Mouse (Mus musculus) midbrain, embryonic 13.5 days (tissue): ENCODE data around the gene Timp3. TPM values are rescaled to one million over a fixed set of nuclear protein-coding genes. Genes with fewer than 3 reads are reported as not detected.

ENCODE experiments used
- ATAC-seq: fragments of 200-750 bp; cut with Nextera tagmentation; 2 replicates; pipeline ENCODE4 v1.8.0; 2017; ENCODE audit warnings: mild to moderate bottlenecking, moderate TSS enrichment, moderate library complexity
- H3K27ac ChIP-seq: fragments of 300-500 bp; sonication (generic); 2 replicates; pipeline ENCODE4 v1.5.1; 2015; ENCODE audit warnings: inconsistent platforms, mild to moderate bottlenecking, moderate library complexity
- H3K27me3 ChIP-seq: fragments of 300-500 bp; sonication (generic); 2 replicates; pipeline ENCODE4 v1.6.1; 2015; ENCODE audit warnings: mild to moderate bottlenecking, inconsistent platforms
- H3K36me3 ChIP-seq: fragments of 300-500 bp; sonication (generic); 2 replicates; pipeline ENCODE4 v1.6.1; 2015; ENCODE audit warnings: mild to moderate bottlenecking, inconsistent platforms
- H3K4me1 ChIP-seq: fragments of 300-500 bp; sonication (generic); replicated peaks from 2 replicates; pipeline ENCODE4 v1.6.1; 2015; ENCODE audit warnings: inconsistent platforms
- H3K4me2 ChIP-seq: fragments of 300-500 bp; sonication (generic); replicated peaks from 2 replicates; pipeline ENCODE4 v1.6.1; 2015; ENCODE audit warnings: moderate library complexity, mild to moderate bottlenecking, inconsistent platforms
- H3K4me3 ChIP-seq: fragments of 300-500 bp; sonication (generic); replicated peaks from 2 replicates; pipeline ENCODE4 v1.5.1; 2015; ENCODE audit warnings: mild to moderate bottlenecking, inconsistent platforms
- H3K9ac ChIP-seq: fragments of 300-500 bp; sonication (generic); replicated peaks from 2 replicates; pipeline ENCODE4 v1.6.1; 2015; ENCODE audit warnings: mild to moderate bottlenecking, inconsistent platforms
- H3K9me3 ChIP-seq: fragments of 300-500 bp; sonication (generic); 2 replicates; pipeline ENCODE4 v1.6.1; 2016; ENCODE audit warnings: mild to moderate bottlenecking, inconsistent platforms
- WGBS: fragments of 180-500 bp; shearing (Covaris S2); methylation state at CpG from one replicate; pipeline ENCODE4 v1.1.7; 2015; 5-methylcytosine and 5-hydroxymethylcytosine counted together
- polyA plus RNA-seq: library from polyadenylated mRNA; unstranded; fragments of >200 nt; fragmentation: Nextera tagmentation; extraction: Ambion mirVana; gene quantifications from 2 replicates; pipeline ENCODE4 v1.2.1, GENCODE M21; 2015

The Timp3 gene
- polyA plus RNA-seq, 1 experiment from 2014 or later: 19.9 TPM

DNA sequence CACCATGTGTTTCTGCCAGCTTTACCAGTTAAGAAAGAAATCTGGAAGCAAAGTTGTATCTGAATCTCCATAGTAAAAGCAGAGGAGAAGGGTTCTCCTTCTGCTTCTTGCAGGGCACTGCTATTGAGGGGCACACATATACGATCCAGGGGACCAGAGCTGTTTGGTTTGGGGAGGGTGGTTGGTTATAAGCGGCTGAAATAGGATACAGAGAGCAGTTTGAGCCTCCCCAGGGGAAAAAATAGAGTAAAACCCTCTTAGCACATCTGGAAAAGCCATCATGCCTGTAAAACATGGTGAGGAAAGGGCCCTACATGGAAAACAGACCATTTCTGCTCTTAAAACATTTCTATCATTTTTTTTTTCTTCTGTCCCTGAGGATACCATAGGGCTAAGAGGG is 21.7 kb upstream of the Timp3 start:
- H3K36me3 ChIP-seq: no peaks in the 10 kb centered on the region

GRCm38 (mm10) chr10:86279579-86280168 is 20.5 kb upstream of the Timp3 start:
- H3K4me2 ChIP-seq: no peak overlapping the region
- H3K27ac ChIP-seq: no peak overlapping the region
- no peaks in the 10 kb centered on the region for H3K27me3 ChIP-seq
- no peaks in the 10 kb centered on the region for H3K4me1 ChIP-seq
- H3K9ac ChIP-seq: no peak overlapping the region
- no peaks in the 10 kb centered on the region for H3K9me3 ChIP-seq
- no peak for ATAC-seq
- 93% methylated on average over 7 of the region's 7 CpGs for WGBS
- no peak overlapping the region for H3K4me3 ChIP-seq
- H3K36me3 ChIP-seq: no peaks in the 10 kb centered on the region

More for the DNA sequence above, 21.7 kb upstream of the Timp3 start:
- H3K4me3 ChIP-seq: no peak overlapping the region
- H3K27me3 ChIP-seq: no peaks in the 10 kb centered on the region
- no peak for ATAC-seq
- H3K4me1 ChIP-seq: no peaks in the 10 kb centered on the region
- 84% methylated on average over 2 of the region's 2 CpGs for WGBS
- no peaks in the 10 kb centered on the region for H3K9me3 ChIP-seq
- H3K9ac ChIP-seq: no peak overlapping the region
- no peak overlapping the region for H3K4me2 ChIP-seq
- H3K27ac ChIP-seq: no peak overlapping the region

GRCm38 (mm10) chr10:86281238-86281637 is 18.9 kb upstream of the Timp3 start:
- no peak overlapping the region for H3K27ac ChIP-seq
- H3K36me3 ChIP-seq: no peaks in the 10 kb centered on the region
- H3K27me3 ChIP-seq: no peaks in the 10 kb centered on the region
- H3K4me3 ChIP-seq: no peak overlapping the region
- H3K9ac ChIP-seq: no peak overlapping the region
- no peaks in the 10 kb centered on the region for H3K4me1 ChIP-seq
- ATAC-seq: no peak
- H3K9me3 ChIP-seq: no peaks in the 10 kb centered on the region
- 84% methylated on average over 8 of the region's 8 CpGs for WGBS
- H3K4me2 ChIP-seq: no peak overlapping the region

DNA sequence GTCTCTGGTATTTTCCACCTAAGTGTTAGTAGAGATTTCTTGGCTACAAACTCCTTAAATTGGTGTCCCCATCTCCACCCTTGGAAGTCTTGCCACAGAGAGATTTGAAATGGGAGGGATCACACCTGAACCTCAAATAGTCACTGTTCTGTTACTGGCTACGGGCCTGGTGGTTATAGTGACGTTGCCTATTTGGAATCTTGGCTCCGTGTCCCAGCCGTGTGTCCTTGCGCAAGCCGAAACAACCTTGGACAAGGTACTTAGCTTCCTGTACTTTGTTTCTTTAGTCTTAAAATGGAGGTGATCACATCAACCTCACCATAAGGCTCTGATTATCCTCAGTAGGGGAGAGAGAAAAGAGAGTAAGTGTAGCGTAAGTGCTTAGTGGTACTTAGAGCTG is 13.7 kb upstream of the Timp3 start:
- no peaks in the 10 kb centered on the region for H3K36me3 ChIP-seq
- H3K27me3 ChIP-seq: no peaks in the 10 kb centered on the region
- no peak overlapping the region for H3K4me3 ChIP-seq
- H3K9me3 ChIP-seq: no peaks in the 10 kb centered on the region
- no peak overlapping the region for H3K4me2 ChIP-seq
- 93% methylated on average over 7 of the region's 7 CpGs for WGBS
- no peaks in the 10 kb centered on the region for H3K4me1 ChIP-seq
- no peak for ATAC-seq
- H3K27ac ChIP-seq: no peak overlapping the region
- H3K9ac ChIP-seq: no peak overlapping the region

DNA sequence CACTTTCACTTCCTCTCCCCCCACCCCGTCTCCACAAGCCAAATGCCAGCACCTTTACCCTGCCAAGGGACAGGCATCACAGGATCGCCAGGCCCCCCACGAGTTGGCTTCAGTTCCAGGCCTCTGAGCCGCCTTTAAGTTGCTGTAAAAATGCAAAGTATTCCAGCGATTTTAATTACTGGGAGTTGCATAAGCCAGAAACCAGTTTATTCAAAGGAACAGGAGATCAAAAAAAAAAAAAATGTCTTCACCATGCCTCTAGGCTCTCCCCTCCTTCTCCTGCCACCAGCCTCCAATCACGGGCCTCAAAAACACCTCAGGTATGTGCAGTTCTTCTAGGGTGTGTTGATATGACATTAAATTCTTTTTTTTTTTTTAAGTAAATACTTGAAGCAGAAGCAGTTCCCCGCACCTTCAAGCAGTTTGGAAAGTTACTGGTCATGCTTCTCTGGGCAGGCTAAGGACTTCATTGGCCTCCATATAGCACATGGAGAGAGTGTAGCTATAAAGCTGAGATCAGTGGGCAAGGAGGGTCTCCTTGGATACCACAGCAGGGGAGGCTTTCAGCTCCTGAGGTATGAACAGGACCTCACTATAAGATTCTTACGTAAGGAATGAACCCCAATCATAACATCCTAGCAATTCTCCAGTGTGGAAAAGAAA is 9.9 kb upstream of the Timp3 start:
- peaks cover 4% of the 10 kb centered on the region; the same call in 1 of the 2 replicates for H3K4me1 ChIP-seq
- H3K9me3 ChIP-seq: no peaks in the 10 kb centered on the region
- no peak overlapping the region for H3K4me2 ChIP-seq
- ATAC-seq: no peak
- H3K27me3 ChIP-seq: no peaks in the 10 kb centered on the region
- H3K4me3 ChIP-seq: no peak overlapping the region
- H3K27ac ChIP-seq: no peak overlapping the region
- H3K36me3 ChIP-seq: no peaks in the 10 kb centered on the region
- 85% methylated on average over 8 of the region's 8 CpGs for WGBS
- H3K9ac ChIP-seq: no peak overlapping the region

GRCm38 (mm10) chr10:86293880-86294279 is 6.3 kb upstream of the Timp3 start:
- H3K36me3 ChIP-seq: no peaks in the 10 kb centered on the region
- H3K9ac ChIP-seq: no peak overlapping the region
- no peak overlapping the region for H3K4me2 ChIP-seq
- no peak for ATAC-seq
- H3K27ac ChIP-seq: no peak overlapping the region
- H3K4me1 ChIP-seq: peaks cover 13% of the 10 kb centered on the region
- H3K27me3 ChIP-seq: peaks cover 15% of the 10 kb centered on the region
- 86% methylated on average over 1 of the region's 1 CpGs for WGBS
- H3K4me3 ChIP-seq: no peak overlapping the region
- H3K9me3 ChIP-seq: no peaks in the 10 kb centered on the region

DNA sequence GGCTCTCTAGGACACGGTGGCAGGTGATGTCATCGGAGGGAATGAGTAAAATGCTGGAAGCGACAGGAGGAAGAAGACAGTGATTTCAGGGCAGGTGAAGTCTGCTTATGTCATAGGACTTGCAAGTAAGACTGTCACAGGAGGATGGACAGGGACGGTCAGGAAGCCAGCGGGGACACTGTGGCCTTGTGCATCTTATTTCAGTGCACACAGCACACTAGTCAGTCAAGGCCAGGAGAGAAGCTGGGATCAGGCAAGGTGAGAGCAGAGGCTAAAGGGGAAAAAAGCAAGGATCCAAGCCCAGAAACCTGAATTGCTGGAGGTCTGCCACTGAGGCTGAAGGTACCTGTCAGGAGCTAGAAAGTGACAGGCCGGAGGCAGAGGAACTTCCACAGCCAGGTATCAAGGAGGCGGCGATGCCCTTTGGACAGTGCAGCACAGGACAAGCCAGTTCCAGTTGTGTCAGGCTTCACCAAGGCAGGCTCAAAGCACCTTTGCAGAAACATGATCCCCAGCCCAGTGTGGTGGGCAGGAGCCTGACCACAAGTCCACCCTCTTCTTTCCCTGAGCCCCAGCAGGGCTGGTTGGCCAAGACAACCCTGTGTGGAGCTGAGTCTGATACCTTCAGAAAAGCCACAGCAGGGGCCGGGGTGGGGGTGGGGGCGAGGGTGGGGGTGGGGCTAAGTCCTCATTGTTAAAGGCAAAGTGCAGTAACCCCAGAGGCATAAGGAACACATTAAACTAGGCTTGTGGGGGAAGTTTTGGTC is 5.4 kb upstream of the Timp3 start:
- H3K4me2 ChIP-seq: no peak overlapping the region
- peaks cover 20% of the 10 kb centered on the region for H3K27me3 ChIP-seq
- 0 out of 2 replicates have a peak, but pooled peaks have one; percentile 37 for ATAC-seq
- no peak overlapping the region for H3K9ac ChIP-seq
- H3K4me1 ChIP-seq: peaks cover 14% of the 10 kb centered on the region
- H3K36me3 ChIP-seq: no peaks in the 10 kb centered on the region
- no peak overlapping the region for H3K4me3 ChIP-seq
- no peak overlapping the region for H3K27ac ChIP-seq
- WGBS: 64% methylated on average over 10 of the region's 10 CpGs
- H3K9me3 ChIP-seq: no peaks in the 10 kb centered on the region

DNA sequence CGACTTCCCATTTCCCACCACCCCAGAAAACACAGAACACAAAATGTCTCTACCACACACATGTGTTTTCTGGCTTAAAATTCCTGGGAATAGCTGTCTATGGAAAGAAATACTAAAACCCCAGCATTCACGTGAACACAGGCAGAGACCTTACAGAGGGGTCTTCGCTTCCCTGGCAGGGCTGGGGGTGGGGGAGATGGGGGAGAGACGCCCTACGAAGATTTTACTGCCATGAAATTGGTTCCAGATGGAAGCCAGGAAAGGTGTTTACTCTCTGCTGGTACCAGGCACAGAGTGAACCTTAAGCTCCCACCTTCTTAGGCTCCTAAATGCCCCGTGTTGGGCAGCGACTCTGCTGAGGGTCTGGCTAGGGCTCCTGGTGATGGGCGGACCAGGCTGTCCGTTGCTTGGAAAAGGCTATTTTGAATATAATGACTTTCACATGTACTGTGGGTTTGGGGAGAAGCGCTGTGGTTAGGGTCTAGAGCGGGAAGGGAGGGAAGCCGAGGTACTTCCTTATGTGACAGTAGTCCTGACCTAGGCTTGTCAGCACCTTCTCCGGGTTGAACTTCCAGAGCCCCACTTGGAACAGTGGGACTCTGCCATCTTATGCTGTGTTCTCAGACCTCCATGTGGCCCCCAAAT is 4.6 kb upstream of the Timp3 start:
- Histone ChIP-seq H3K4me1 (peaks cover 22% of the 10 kb centered on the region), H3K9ac (no peak overlapping the region), H3K4me3 (peak overlapping the region; percentile 24), H3K9me3 (no peaks in the 10 kb centered on the region), H3K27me3 (peaks cover 20% of the 10 kb centered on the region), H3K27ac (no peak overlapping the region), H3K36me3 (no peaks in the 10 kb centered on the region), H3K4me2 (peak overlapping the region; percentile 50)
- WGBS: 27% methylated on average over 13 of the region's 13 CpGs
- ATAC-seq: no peak

- Histone ChIP-seq H3K4me1 (peaks cover 28% of the 10 kb centered on the region), H3K36me3 (no peaks in the 10 kb centered on the region), H3K4me3 (peak overlapping the region; percentile 24), H3K4me2 (peak overlapping the region; percentile 50), H3K9ac (no peak overlapping the region), H3K27me3 (peaks cover 24% of the 10 kb centered on the region), H3K27ac (no peak overlapping the region), H3K9me3 (no peaks in the 10 kb centered on the region)
- peak; percentile 43; the same call in 1 of the 2 replicates for ATAC-seq
- WGBS: 4% methylated on average over 14 of the region's 14 CpGs
Observed at GRCm38 (mm10) chr10:86296111-86296510, 4.1 kb upstream of the Timp3 start.

DNA sequence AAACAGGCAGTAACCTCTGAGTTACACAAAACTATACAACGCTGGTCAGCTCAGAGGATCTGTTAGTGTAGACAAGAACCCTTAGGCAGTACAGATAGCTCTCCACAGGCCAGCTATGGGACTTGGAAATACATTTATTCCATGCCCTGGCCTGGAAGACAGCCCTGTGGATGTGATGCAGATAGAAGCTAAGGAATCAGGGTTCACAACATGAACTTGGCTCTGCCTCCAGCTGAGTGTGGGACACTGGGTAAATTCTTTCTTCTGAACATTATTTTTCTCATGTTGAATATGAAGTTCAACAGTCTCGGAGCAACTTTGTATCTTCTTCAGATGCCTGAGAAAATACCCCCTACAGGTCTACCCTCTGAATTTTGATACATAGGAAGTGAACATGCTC is 2.9 kb upstream of the Timp3 start:
- H3K4me3 ChIP-seq: no peak overlapping the region
- peaks cover 33% of the 10 kb centered on the region for H3K4me1 ChIP-seq
- no peak for ATAC-seq
- WGBS: 87% methylated on average over 2 of the region's 2 CpGs
- no peak overlapping the region for H3K9ac ChIP-seq
- no peaks in the 10 kb centered on the region for H3K9me3 ChIP-seq
- no peaks in the 10 kb centered on the region for H3K36me3 ChIP-seq
- H3K27me3 ChIP-seq: peaks cover 36% of the 10 kb centered on the region
- H3K27ac ChIP-seq: no peak overlapping the region
- no peak overlapping the region for H3K4me2 ChIP-seq

GRCm38 (mm10) chr10:86298326-86298725 is 1.8 kb upstream of the Timp3 start:
- Histone ChIP-seq H3K36me3 (no peaks in the 10 kb centered on the region), H3K27ac (no peak overlapping the region), H3K4me3 (no peak overlapping the region), H3K9me3 (no peaks in the 10 kb centered on the region), H3K9ac (no peak overlapping the region), H3K4me2 (no peak overlapping the region), H3K4me1 (peaks cover 41% of the 10 kb centered on the region), H3K27me3 (peaks cover 36% of the 10 kb centered on the region)
- WGBS: 57% methylated on average over 6 of the region's 6 CpGs
- no peak for ATAC-seq

DNA sequence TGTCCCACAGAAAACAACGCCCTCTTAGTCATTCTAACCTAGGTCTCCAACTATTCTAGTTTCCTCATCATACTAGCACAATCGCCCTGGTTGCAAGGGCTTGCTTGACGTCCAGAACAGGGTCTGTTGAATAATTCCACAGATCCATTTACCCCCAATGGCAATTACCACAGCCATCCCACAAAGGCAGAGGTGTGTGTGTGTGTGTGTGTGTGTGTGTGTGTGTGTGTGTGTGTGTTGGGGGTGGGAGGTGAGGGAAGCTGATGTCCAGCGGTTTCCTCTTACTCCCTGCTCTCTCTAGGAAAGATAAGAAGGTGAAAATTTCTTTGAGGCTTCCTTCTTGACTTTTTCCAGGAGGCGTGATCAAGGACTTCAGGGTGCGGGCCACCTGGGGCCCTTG is 377 bp upstream of the Timp3 start:
- Histone ChIP-seq H3K27me3 (peaks cover 36% of the 10 kb centered on the region), H3K9ac (peak overlapping the region; percentile 68)
- ATAC-seq: no peak

More for the DNA sequence above, 377 bp upstream of the Timp3 start:
- H3K27ac ChIP-seq: no peak overlapping the region
- no peaks in the 10 kb centered on the region for H3K36me3 ChIP-seq
- H3K4me1 ChIP-seq: peaks cover 50% of the 10 kb centered on the region
- no peaks in the 10 kb centered on the region for H3K9me3 ChIP-seq
- H3K4me3 ChIP-seq: peak overlapping the region; percentile 48
- WGBS: 45% methylated on average over 4 of the region's 6 CpGs
- peak overlapping the region; percentile 98 for H3K4me2 ChIP-seq
